Mouse (Mus musculus): ENCODE data around the gene Vps33b. TPM values are rescaled to one million over a fixed set of nuclear protein-coding genes. Genes with fewer than 3 reads are reported as not detected.
"Not testable (repeated sequence)": the region's sequence is repeated elsewhere in the genome, so short reads cannot be mapped to it uniquely, and the experiment has no call there.

Vps33b gene
- total and polyA plus RNA-seq, 3 experiments = 9.3 to 20.6 (median 20.4) TPM

DNA sequence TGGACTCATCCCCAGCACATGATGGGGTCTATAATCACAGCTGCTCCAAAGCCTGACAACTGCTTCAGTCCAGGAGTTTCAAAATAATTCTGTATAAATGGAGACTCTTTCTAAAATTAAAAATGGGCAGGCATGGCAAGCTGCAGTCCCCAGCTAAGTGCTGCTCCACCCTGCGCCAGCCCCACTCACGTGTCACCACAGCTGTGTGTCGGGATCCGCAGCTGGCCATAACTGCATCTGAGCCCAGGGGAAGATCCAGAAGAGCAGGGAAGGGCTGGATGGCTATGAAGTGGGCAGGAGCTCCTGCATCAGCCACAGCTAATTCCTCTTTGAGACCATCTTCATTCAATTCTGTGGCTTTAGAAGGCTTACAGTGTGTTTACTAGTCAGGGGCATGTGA, 49.2 kb downstream of the Vps33b start:
- no peak for DNase-seq

GRCm38 (mm10) chr7:80319846-80320496, 50.5 kb downstream of the Vps33b start:
- no peak for DNase-seq

DNA sequence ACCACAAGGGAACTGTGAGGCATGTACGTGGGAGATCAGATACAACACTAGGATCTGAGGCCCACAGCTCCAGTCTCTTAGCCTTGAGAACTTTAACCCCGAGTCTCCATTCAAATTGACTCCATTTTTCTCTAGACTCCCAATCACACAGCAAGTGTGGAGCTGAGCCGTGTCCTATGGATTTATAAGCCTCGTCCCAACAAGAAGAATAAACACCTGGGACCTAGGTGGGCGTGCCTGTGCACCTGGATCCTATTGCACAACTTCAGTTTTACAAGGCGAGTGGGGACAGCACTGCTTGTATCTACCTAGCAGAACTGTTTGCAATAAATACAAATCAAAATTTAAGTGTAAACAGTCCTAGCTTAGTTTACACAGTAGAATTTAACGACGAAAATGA, 53.9 kb downstream of the Vps33b start:
- DNase-seq = no peak

DNA sequence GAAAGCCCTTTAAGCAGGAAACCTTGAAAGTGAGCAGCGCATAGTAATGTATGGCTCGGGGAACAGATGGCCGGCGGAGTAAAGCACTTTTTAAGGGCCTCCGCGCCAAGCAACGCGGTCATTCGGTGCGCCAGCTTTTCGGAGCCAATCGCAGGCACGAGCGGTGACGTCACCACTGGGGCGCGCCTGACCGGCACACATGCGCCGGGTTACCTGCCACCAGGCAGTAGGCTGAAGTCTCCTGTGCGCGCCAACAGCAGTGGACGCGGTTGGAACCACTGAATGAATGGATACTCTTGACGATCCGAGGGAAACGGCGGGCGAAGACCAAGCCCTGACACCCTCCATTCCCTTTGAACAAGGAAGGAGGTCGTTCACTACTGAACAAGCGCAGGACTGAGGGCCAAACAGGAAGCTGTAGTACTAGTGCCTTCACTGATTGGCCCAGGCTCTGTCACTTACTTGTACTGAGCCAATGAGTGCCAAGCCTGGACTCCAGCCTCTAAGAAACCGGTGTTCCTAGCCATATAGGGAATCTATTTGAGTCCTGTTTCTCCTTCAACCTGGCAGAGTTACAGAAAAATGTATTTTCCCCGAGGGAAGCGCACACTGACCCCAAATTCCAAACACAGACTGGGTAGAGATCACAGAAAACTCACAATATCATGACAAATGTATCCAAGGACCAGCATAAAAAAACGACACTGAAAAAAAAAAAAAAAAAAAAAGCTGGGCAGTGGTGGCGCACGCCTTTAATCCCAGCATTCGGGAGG, 54.8 kb downstream of the Vps33b start, which contains the start of gene Rccd1:
Gene Rccd1 (minus strand): TSS at position 412 of the 773 bp plus-strand sequence.
- peak; percentile 97 for DNase-seq

DNA sequence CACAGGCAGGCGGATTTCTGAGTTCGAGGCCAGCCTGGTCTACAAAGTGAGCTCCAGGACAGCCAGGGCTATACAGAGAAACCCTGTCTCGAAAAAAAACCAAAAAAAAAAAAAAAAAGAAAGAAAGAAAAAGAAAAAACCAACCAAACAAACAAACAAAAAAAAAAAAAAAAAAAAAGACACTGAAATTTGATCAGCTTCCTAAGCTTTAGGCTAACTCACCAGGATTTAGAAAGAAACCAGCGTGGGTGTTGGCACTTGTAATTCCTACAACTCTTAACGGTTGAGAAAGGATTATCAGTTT, 55.3 kb downstream of the Vps33b start:
- DNase-seq = not testable (repeated sequence)

GRCm38 (mm10) chr7:80325292-80325868, 55.9 kb downstream of the Vps33b start:
- DNase-seq = no peak

GRCm38 (mm10) chr7:80326076-80326475, 56.6 kb downstream of the Vps33b start:
- no peak for DNase-seq

GRCm38 (mm10) chr7:80330278-80330677, 60.8 kb downstream of the Vps33b start:
- no peak for DNase-seq

DNA sequence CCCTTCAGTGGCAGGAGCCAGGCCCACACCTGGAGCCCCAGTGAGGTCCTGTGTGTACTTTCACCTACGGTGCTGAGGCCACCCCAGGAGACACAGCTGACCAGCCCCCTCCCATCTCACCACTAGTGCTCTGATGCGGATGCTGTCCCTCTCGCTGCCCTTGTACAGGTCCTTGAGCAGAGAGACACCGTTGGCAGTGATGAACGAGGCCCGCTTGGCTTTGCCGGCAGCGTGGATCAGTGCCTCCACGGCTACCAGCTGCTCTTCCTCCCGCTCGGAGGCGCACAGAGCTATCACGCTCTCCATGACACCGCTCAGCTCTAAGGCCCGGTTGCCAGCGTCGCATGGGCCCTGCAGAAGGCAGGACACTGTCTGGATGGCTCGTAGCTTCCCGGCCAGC, 62.0 kb downstream of the Vps33b start:
- peak; percentile 63 for DNase-seq

GRCm38 (mm10) chr7:80334848-80335247, 65.4 kb downstream of the Vps33b start:
- DNase-seq = no peak

- no peak for DNase-seq
Observed at GRCm38 (mm10) chr7:80336932-80337331, 67.5 kb downstream of the Vps33b start.

- DNase-seq = peak; percentile 58
Observed at GRCm38 (mm10) chr7:80339371-80339770, 69.9 kb downstream of the Vps33b start.

DNA sequence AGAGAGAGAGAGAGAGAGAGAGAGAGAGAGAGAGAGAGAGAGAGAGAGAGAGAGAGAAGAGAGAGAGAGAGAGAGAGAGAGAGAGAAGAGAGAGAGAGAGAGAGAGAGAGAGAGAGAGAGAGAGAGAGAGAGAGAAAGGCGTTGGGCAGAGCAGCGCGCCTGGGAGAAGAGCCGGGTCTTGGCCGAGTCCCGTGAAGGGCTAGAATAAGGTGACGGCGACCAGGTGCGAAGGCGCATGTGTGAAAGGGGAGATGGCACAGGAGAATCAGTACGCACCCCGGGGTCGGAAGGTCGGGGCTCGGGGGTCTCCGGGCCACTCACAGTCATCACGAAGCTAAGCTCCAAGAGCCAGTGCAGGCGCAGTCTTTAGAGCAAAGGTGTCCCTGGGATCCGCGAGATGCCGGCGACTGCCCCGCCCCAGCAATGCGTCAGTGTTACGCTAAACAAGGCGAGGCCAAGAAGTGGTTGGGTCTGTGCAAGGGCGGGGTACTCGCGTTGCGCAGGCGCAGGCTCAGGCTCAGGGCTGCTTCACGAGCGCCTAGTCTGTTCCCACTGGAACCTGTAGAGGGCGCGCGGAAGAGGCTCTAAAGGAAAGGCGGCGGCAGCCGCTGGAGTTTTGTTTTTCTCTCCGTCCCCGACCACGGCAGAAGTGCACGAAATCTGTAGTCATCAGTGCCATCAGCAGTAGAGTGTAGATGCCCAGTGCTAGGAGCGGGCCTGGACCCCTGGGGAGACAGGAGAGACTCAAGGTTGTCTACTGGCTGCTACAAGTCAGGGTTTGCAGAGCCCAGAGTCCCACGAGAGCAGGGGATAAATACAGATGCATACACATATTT, 70.6 kb downstream of the Vps33b start:
- peak; percentile 98 for DNase-seq

GRCm38 (mm10) chr7:80340793-80341192, 71.3 kb downstream of the Vps33b start, which contains the start of gene Unc45a:
TSS of gene Unc45a (minus strand) at chr7:80341005.
- DNase-seq = peak; percentile 86

Other genes with a start within 250 kb of the Vps33b start
- 10 to 100 TPM; 14.0 to 25.5 TPM for gene Zfp710, start 244.8 kb upstream of the Vps33b start, total RNA-seq (2021)
- gene Zfp710, start 244.8 kb upstream of the Vps33b start, polyA plus RNA-seq (2012; rRNA removed) = 24.1 and 24.8 TPM in 2 replicates
- 100 to 1,000 TPM in 1 of 2 experiments, 10 to 100 TPM in 1; 96.2 to 200 TPM for gene Idh2, start 154.3 kb upstream of the Vps33b start, total RNA-seq (2021)
- 147 and 150 TPM in 2 replicates for gene Idh2, start 154.3 kb upstream of the Vps33b start, polyA plus RNA-seq (2012; rRNA removed)
- gene Sema4b, start 82.8 kb upstream of the Vps33b start, total RNA-seq (2021) = 10 to 100 TPM; 57.7 to 66.4 TPM
- gene Sema4b, start 82.8 kb upstream of the Vps33b start, polyA plus RNA-seq (2012; rRNA removed) = 55.1 and 65.8 TPM in 2 replicates
- gene Cib1, start 36.8 kb upstream of the Vps33b start, total RNA-seq (2021) = 10 to 100 TPM; 66.7 to 75.3 TPM
- gene Cib1, start 36.8 kb upstream of the Vps33b start, polyA plus RNA-seq (2012; rRNA removed) = 110 and 126 TPM in 2 replicates
- gene Gdpgp1, start 36.8 kb upstream of the Vps33b start, total RNA-seq (2021) = 1 to 10 TPM; 3.6 to 4.6 TPM
- gene Gdpgp1, start 36.8 kb upstream of the Vps33b start, polyA plus RNA-seq (2012; rRNA removed) = 2.6 and 2.9 TPM in 2 replicates
- 1 to 10 TPM in 1 of 2 experiments, under 1 TPM in 1; 0.89 to 1.2 TPM for gene Ttll13, start 23.3 kb upstream of the Vps33b start, total RNA-seq (2021)
- 0.66 TPM in 2 replicates for gene Ttll13, start 23.3 kb upstream of the Vps33b start, polyA plus RNA-seq (2012; rRNA removed)
- 10 to 100 TPM; 35.7 to 50.1 TPM for gene Ngrn, start 8.4 kb upstream of the Vps33b start, total RNA-seq (2021)
- gene Ngrn, start 8.4 kb upstream of the Vps33b start, polyA plus RNA-seq (2012; rRNA removed) = 38.7 and 45.6 TPM in 2 replicates
- 1 to 10 TPM; 4.0 to 5.3 TPM for gene Prc1, start 24.8 kb downstream of the Vps33b start, total RNA-seq (2021)
- gene Prc1, start 24.8 kb downstream of the Vps33b start, polyA plus RNA-seq (2012; rRNA removed) = 2.3 and 3.8 TPM in 2 replicates
- gene Rccd1, start 54.8 kb downstream of the Vps33b start, total RNA-seq (2021) = 10 to 100 TPM in 1 of 2 experiments, 1 to 10 TPM in 1; 7.4 to 10.5 TPM
- 9.0 and 12.9 TPM in 2 replicates for gene Rccd1, start 54.8 kb downstream of the Vps33b start, polyA plus RNA-seq (2012; rRNA removed)
- 10 to 100 TPM; 66.5 to 73.0 TPM for gene Unc45a, start 71.4 kb downstream of the Vps33b start, total RNA-seq (2021)
- gene Unc45a, start 71.4 kb downstream of the Vps33b start, polyA plus RNA-seq (2012; rRNA removed) = 69.1 and 76.9 TPM in 2 replicates
- gene Hddc3, start 73.5 kb downstream of the Vps33b start, total RNA-seq (2021) = 10 to 100 TPM; 45.5 to 50.8 TPM
- 25.1 and 36.4 TPM in 2 replicates for gene Hddc3, start 73.5 kb downstream of the Vps33b start, polyA plus RNA-seq (2012; rRNA removed)
- gene Man2a2, start 101.7 kb downstream of the Vps33b start, total RNA-seq (2021) = 10 to 100 TPM; 77.2 to 99.3 TPM
- gene Man2a2, start 101.7 kb downstream of the Vps33b start, polyA plus RNA-seq (2012; rRNA removed) = 252 and 304 TPM in 2 replicates
- 10 to 100 TPM in 1 of 2 experiments, 1 to 10 TPM in 1; 7.9 to 13.0 TPM for gene Fes, start 118.3 kb downstream of the Vps33b start, total RNA-seq (2021)
- gene Fes, start 118.3 kb downstream of the Vps33b start, polyA plus RNA-seq (2012; rRNA removed) = 13.1 and 14.8 TPM in 2 replicates
- gene Furin, start 135.8 kb downstream of the Vps33b start, total RNA-seq (2021) = 100 to 1,000 TPM; 158 to 185 TPM
- gene Furin, start 135.8 kb downstream of the Vps33b start, polyA plus RNA-seq (2012; rRNA removed) = 225 and 227 TPM in 2 replicates